Mouse (Mus musculus): ENCODE results near the gene Rnaseh2b. TPM values are rescaled to one million over a fixed set of nuclear protein-coding genes. Genes with fewer than 3 reads are reported as not detected.

The Rnaseh2b gene
- total RNA-seq, 1 experiment = 16.4 TPM

DNA sequence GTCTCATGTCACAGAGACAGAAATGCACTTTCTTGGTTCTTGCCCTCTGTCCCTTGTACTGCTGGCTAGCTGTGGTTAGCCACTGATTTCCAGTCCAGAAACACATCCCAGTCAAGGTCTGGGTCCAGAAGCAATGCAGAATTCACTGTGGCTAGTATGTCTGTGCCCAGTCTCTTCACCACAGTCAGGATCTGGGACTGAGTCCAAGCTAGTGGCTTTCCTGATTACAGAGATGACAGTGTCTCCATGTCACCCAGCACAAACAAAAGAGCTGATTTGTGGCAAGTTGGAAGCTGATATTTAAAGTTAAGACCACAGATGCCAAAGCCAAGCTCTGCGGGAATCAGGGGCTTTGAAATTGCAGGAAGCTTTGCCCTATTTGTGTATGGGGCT lies 124.3 kb downstream of the Rnaseh2b start:
- in situ Hi-C loops (cut with MboI; ENCODE audit: low sequenced_read_pairs in 2 of 2, unreplicated experiment in 2 of 2) = no loop called here
- DNase-seq (ENCODE audit: low read depth, low spot score) = no peak
- no peak overlapping the region for H3K9ac ChIP-seq (ENCODE audit: insufficient read depth, low read depth, low read length, poor library complexity, severe bottlenecking)
- no peaks in the 10 kb centered on the region for H3K4me1 ChIP-seq (ENCODE audit: control insufficient read depth in 2 of 2, insufficient read depth in 2 of 2, low read length in 2 of 2, poor library complexity in 1 of 2)
- TF ChIP-seq ZNF384 (IDR thresholded peaks at IDR 0.05; ENCODE audit: low read depth, low read length) (no peak), HCFC1 (IDR thresholded peaks at IDR 0.05; ENCODE audit: borderline replicate concordance, insufficient read depth, low read length) (no peak), MAFK (IDR thresholded peaks at IDR 0.05; ENCODE audit: insufficient read depth, low read depth, low read length) (no peak), CHD2 (IDR thresholded peaks at IDR 0.05; ENCODE audit: low read depth, low read length) (no peak), ZC3H11A (IDR thresholded peaks at IDR 0.05; ENCODE audit: borderline replicate concordance, low read depth, low read length) (no peak)
- no peaks in the 10 kb centered on the region for H3K36me3 ChIP-seq (ENCODE audit: control insufficient read depth, insufficient read depth, low read length, poor library complexity, severe bottlenecking)
- H3K27ac ChIP-seq (ENCODE audit: insufficient read depth, low read depth, low read length, poor library complexity, severe bottlenecking) = no peak overlapping the region
- H3K9me3 ChIP-seq (ENCODE audit: control insufficient read depth, insufficient read depth, low read depth, low read length) = no peaks in the 10 kb centered on the region
- H3K4me3 ChIP-seq (ENCODE audit: insufficient read depth in 1 of 2, low read depth in 1 of 2, low read length in 2 of 2, poor library complexity in 1 of 2, severe bottlenecking in 1 of 2) = no peak overlapping the region

DNA sequence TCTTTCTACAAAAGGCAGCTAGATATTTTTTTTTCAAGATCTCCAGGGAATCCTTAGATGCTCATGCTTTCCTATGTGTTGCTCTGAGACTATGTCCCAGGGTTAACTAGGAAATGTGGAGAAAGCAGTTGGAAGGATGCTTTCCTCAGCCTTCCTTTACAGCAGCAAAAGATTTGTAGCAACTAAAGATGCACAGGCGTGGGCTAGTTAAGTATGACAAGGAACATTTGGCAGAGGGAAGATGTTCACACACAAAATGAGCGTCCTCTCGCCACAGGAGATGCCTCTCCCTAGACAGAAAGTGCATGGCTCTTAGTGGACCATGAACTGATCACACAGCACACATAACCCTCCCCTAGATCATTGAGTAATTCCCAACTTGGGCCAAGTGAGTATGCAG lies 125.1 kb downstream of the Rnaseh2b start:
- Histone ChIP-seq H3K9me3 (ENCODE audit: control insufficient read depth, insufficient read depth, low read depth, low read length) (no peaks in the 10 kb centered on the region), H3K9ac (ENCODE audit: insufficient read depth, low read depth, low read length, poor library complexity, severe bottlenecking) (no peak overlapping the region), H3K4me3 (ENCODE audit: insufficient read depth in 1 of 2, low read depth in 1 of 2, low read length in 2 of 2, poor library complexity in 1 of 2, severe bottlenecking in 1 of 2) (no peak overlapping the region), H3K4me1 (ENCODE audit: control insufficient read depth in 2 of 2, insufficient read depth in 2 of 2, low read length in 2 of 2, poor library complexity in 1 of 2) (no peaks in the 10 kb centered on the region), H3K27ac (ENCODE audit: insufficient read depth, low read depth, low read length, poor library complexity, severe bottlenecking) (no peak overlapping the region), H3K36me3 (ENCODE audit: control insufficient read depth, insufficient read depth, low read length, poor library complexity, severe bottlenecking) (no peaks in the 10 kb centered on the region)
- no peak for DNase-seq (ENCODE audit: low read depth, low spot score)
- TF ChIP-seq CHD2 (IDR thresholded peaks at IDR 0.05; ENCODE audit: low read depth, low read length) (no peak), MAFK (IDR thresholded peaks at IDR 0.05; ENCODE audit: insufficient read depth, low read depth, low read length) (no peak), ZNF384 (IDR thresholded peaks at IDR 0.05; ENCODE audit: low read depth, low read length) (no peak), HCFC1 (IDR thresholded peaks at IDR 0.05; ENCODE audit: borderline replicate concordance, insufficient read depth, low read length) (no peak), ZC3H11A (IDR thresholded peaks at IDR 0.05; ENCODE audit: borderline replicate concordance, low read depth, low read length) (no peak)
- in situ Hi-C loops (cut with MboI; ENCODE audit: low sequenced_read_pairs in 2 of 2, unreplicated experiment in 2 of 2) = no loop called here

DNA sequence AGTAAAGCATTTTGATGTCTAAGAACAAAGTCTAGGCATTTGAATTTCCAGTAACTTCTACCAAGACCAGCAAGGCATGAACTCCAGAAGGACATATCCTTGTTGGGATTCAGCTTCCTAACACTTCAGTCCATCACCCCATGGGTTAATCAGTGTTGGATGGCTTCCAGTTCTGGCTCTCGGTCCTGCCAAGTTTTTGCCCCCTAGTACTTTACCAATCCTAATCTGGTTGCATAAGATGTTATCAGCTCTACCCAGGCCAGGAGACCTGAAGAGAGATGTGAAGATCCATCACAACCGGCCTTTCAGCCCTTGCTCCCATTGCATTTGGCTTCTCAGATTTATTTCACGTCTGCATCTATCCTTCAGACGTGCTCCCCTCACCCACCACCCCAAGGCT lies 129.9 kb downstream of the Rnaseh2b start:
- Histone ChIP-seq H3K4me3 (ENCODE audit: insufficient read depth in 1 of 2, low read depth in 1 of 2, low read length in 2 of 2, poor library complexity in 1 of 2, severe bottlenecking in 1 of 2) (no peak overlapping the region), H3K27ac (ENCODE audit: insufficient read depth, low read depth, low read length, poor library complexity, severe bottlenecking) (no peak overlapping the region), H3K9ac (ENCODE audit: insufficient read depth, low read depth, low read length, poor library complexity, severe bottlenecking) (no peak overlapping the region), H3K4me1 (ENCODE audit: control insufficient read depth in 2 of 2, insufficient read depth in 2 of 2, low read length in 2 of 2, poor library complexity in 1 of 2) (no peaks in the 10 kb centered on the region), H3K36me3 (ENCODE audit: control insufficient read depth, insufficient read depth, low read length, poor library complexity, severe bottlenecking) (no peaks in the 10 kb centered on the region), H3K9me3 (ENCODE audit: control insufficient read depth, insufficient read depth, low read depth, low read length) (no peaks in the 10 kb centered on the region)
- DNase-seq (ENCODE audit: low read depth, low spot score) = no peak
- in situ Hi-C loops (cut with MboI; ENCODE audit: low sequenced_read_pairs in 2 of 2, unreplicated experiment in 2 of 2) = no loop called here
- TF ChIP-seq HCFC1 (IDR thresholded peaks at IDR 0.05; ENCODE audit: borderline replicate concordance, insufficient read depth, low read length) (no peak), ZNF384 (IDR thresholded peaks at IDR 0.05; ENCODE audit: low read depth, low read length) (no peak), CHD2 (IDR thresholded peaks at IDR 0.05; ENCODE audit: low read depth, low read length) (no peak), ZC3H11A (IDR thresholded peaks at IDR 0.05; ENCODE audit: borderline replicate concordance, low read depth, low read length) (no peak), MAFK (IDR thresholded peaks at IDR 0.05; ENCODE audit: insufficient read depth, low read depth, low read length) (no peak)

Other genes starting within 250 kb of the Rnaseh2b start
- 0.98 and 1.2 TPM in 2 replicates for gene Dleu7, start 458 bp downstream of the Rnaseh2b start, total RNA-seq (2012; rRNA removed)
- not detected in 2 replicates for gene Gucy1b2, start 163.7 kb downstream of the Rnaseh2b start, total RNA-seq (2012; rRNA removed)